Mouse (Mus musculus): ENCODE measurements at regions not wholly inside any gene's neighbourhood (a gene's known extent, or its start where the extent isn't known, plus 50 kb on each side); places are given as distances from the start of the nearest gene placed in this dataset.

DNA sequence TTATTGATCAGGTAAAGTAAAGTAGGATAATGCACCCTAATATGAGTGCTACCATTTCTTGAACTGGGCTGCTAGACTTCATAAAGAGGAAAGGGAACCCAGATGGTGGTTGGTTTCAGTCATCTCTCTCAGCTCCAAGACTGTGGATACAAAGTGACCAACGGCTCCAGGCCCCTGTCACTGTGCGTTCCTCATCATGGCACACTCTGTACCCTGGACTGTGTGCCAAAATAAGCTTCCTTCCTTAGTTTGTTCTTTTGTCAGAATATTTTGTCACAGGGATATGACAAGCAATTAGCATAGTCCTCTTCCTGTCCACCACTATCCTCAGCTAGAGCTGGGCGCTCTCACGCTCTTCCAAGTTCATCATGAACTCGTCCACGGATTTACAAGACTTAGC is 620.9 kb downstream of the Tox3 start:
- no peak for TF ChIP-seq CTCF (IDR thresholded peaks at IDR 0.05; ENCODE audit: extremely low read depth, insufficient read length, insufficient replicate concordance, low read depth, low read length)
- no peak for TF ChIP-seq POLR2A (IDR thresholded peaks at IDR 0.05; ENCODE audit: low read depth, low read length)

Data from small intestine, adult 2 months (tissue).